Mouse (Mus musculus): ENCODE measurements around the gene Tpst2. TPM values are rescaled to one million over a fixed set of nuclear protein-coding genes. Genes with fewer than 3 reads are reported as not detected.

Gene Tpst2
- polyA plus RNA-seq, 1 experiment from 2014 or later: 32.3 TPM

GRCm38 (mm10) chr5:112355910-112356309, 79.4 kb downstream of the Tpst2 start, which contains the start of gene Gm6583:
TSS of gene Gm6583 (minus strand) at chr5:112356033.
- H3K9ac ChIP-seq (ENCODE audit: low read depth, low read length): no peak within 1 kb of the TSS
- no peak within 1 kb of the TSS for H3K4me2 ChIP-seq (replicated peaks; ENCODE audit: low read depth, low read length)
- H3K4me1 ChIP-seq (replicated peaks; ENCODE audit: control insufficient read depth, insufficient read depth, low read length): no peaks in the 10 kb centered on the region
- H3K9me3 ChIP-seq (ENCODE audit: control insufficient read depth, low read length): no peaks in the 10 kb centered on the region
- DNase-seq (ENCODE audit: low spot score): no peak
- H3K4me3 ChIP-seq (ENCODE audit: low read depth, low read length): no peak within 1 kb of the TSS
- no peak for ATAC-seq (ENCODE audit: low FRiP score)
- no peak within 1 kb of the TSS for H3K27ac ChIP-seq (ENCODE audit: low read depth, low read length)
- 63% methylated on average over 13 of the region's 13 CpGs for WGBS
- no peaks in the 10 kb centered on the region for H3K36me3 ChIP-seq (ENCODE audit: control insufficient read depth, insufficient read depth, low read length)
- H3K27me3 ChIP-seq (ENCODE audit: control insufficient read depth, insufficient read depth, low read length): no peaks in the 10 kb centered on the region

- Histone ChIP-seq H3K27ac (ENCODE audit: low read depth, low read length) (no peak overlapping the region), H3K9ac (ENCODE audit: low read depth, low read length) (no peak overlapping the region), H3K36me3 (ENCODE audit: control insufficient read depth, insufficient read depth, low read length) (no peaks in the 10 kb centered on the region), H3K4me2 (replicated peaks; ENCODE audit: low read depth, low read length) (no peak overlapping the region), H3K27me3 (ENCODE audit: control insufficient read depth, insufficient read depth, low read length) (no peaks in the 10 kb centered on the region), H3K4me3 (ENCODE audit: low read depth, low read length) (no peak overlapping the region), H3K9me3 (ENCODE audit: control insufficient read depth, low read length) (no peaks in the 10 kb centered on the region), H3K4me1 (replicated peaks; ENCODE audit: control insufficient read depth, insufficient read depth, low read length) (no peaks in the 10 kb centered on the region)
- no peak for ATAC-seq (ENCODE audit: low FRiP score)
- WGBS: 84% methylated on average over 9 of the region's 9 CpGs
- no peak for DNase-seq (ENCODE audit: low spot score)
Observed at GRCm38 (mm10) chr5:112356322-112356721, 79.8 kb downstream of the Tpst2 start.

GRCm38 (mm10) chr5:112359520-112359919, 83.0 kb downstream of the Tpst2 start:
- Histone ChIP-seq H3K27me3 (ENCODE audit: control insufficient read depth, insufficient read depth, low read length) (no peaks in the 10 kb centered on the region), H3K27ac (ENCODE audit: low read depth, low read length) (no peak overlapping the region), H3K4me3 (ENCODE audit: low read depth, low read length) (no peak overlapping the region), H3K4me2 (replicated peaks; ENCODE audit: low read depth, low read length) (no peak overlapping the region), H3K9me3 (ENCODE audit: control insufficient read depth, low read length) (no peaks in the 10 kb centered on the region), H3K36me3 (ENCODE audit: control insufficient read depth, insufficient read depth, low read length) (no peaks in the 10 kb centered on the region; the same call in 1 of the 2 replicates), H3K9ac (ENCODE audit: low read depth, low read length) (no peak overlapping the region), H3K4me1 (replicated peaks; ENCODE audit: control insufficient read depth, insufficient read depth, low read length) (no peaks in the 10 kb centered on the region)
- WGBS: 90% methylated on average over 4 of the region's 4 CpGs
- DNase-seq (ENCODE audit: low spot score) (no peak), ATAC-seq (ENCODE audit: low FRiP score) (no peak)

GRCm38 (mm10) chr5:112360077-112360476, 83.6 kb downstream of the Tpst2 start:
- DNase-seq (ENCODE audit: low spot score) (no peak), ATAC-seq (ENCODE audit: low FRiP score) (no peak)
- 95% methylated on average over 3 of the region's 3 CpGs for WGBS
- Histone ChIP-seq H3K27me3 (ENCODE audit: control insufficient read depth, insufficient read depth, low read length) (no peaks in the 10 kb centered on the region), H3K4me3 (ENCODE audit: low read depth, low read length) (no peak overlapping the region), H3K9me3 (ENCODE audit: control insufficient read depth, low read length) (no peaks in the 10 kb centered on the region), H3K36me3 (ENCODE audit: control insufficient read depth, insufficient read depth, low read length) (no peaks in the 10 kb centered on the region; the same call in 1 of the 2 replicates), H3K27ac (ENCODE audit: low read depth, low read length) (no peak overlapping the region), H3K9ac (ENCODE audit: low read depth, low read length) (no peak overlapping the region), H3K4me1 (replicated peaks; ENCODE audit: control insufficient read depth, insufficient read depth, low read length) (no peaks in the 10 kb centered on the region), H3K4me2 (replicated peaks; ENCODE audit: low read depth, low read length) (no peak overlapping the region)

GRCm38 (mm10) chr5:112364184-112364797, 87.8 kb downstream of the Tpst2 start:
- Histone ChIP-seq H3K4me2 (replicated peaks; ENCODE audit: low read depth, low read length) (no peak overlapping the region), H3K27me3 (ENCODE audit: control insufficient read depth, insufficient read depth, low read length) (no peaks in the 10 kb centered on the region), H3K9ac (ENCODE audit: low read depth, low read length) (no peak overlapping the region), H3K9me3 (ENCODE audit: control insufficient read depth, low read length) (no peaks in the 10 kb centered on the region), H3K4me1 (replicated peaks; ENCODE audit: control insufficient read depth, insufficient read depth, low read length) (no peaks in the 10 kb centered on the region), H3K36me3 (ENCODE audit: control insufficient read depth, insufficient read depth, low read length) (no peaks in the 10 kb centered on the region; the same call in 1 of the 2 replicates), H3K4me3 (ENCODE audit: low read depth, low read length) (no peak overlapping the region), H3K27ac (ENCODE audit: low read depth, low read length) (no peak overlapping the region)
- DNase-seq (ENCODE audit: low spot score): no peak
- no peak for ATAC-seq (ENCODE audit: low FRiP score)
- WGBS: 78% methylated on average over 10 of the region's 10 CpGs

Other genes starting within 250 kb of the Tpst2 start
- 1.4 and 1.9 TPM in 2 replicates for gene Cryba4, start 24.2 kb upstream of the Tpst2 start, polyA plus RNA-seq (2014; fragmentation: Nextera tagmentation; extraction: Ambion mirVana)
- 0.59 and 0.88 TPM in 2 replicates for gene Crybb1, start 20.9 kb upstream of the Tpst2 start, polyA plus RNA-seq (2014; fragmentation: Nextera tagmentation; extraction: Ambion mirVana)
- gene Tfip11, start 49.7 kb downstream of the Tpst2 start, polyA plus RNA-seq (2014; fragmentation: Nextera tagmentation; extraction: Ambion mirVana): 17.6 and 22.8 TPM in 2 replicates
- 49.8 and 50.5 TPM in 2 replicates for gene Srrd, start 66.3 kb downstream of the Tpst2 start, polyA plus RNA-seq (2014; fragmentation: Nextera tagmentation; extraction: Ambion mirVana)
- gene Hps4, start 66.4 kb downstream of the Tpst2 start, polyA plus RNA-seq (2014; fragmentation: Nextera tagmentation; extraction: Ambion mirVana): 29.8 and 30.0 TPM in 2 replicates
- gene Gm6583, start 79.3 kb downstream of the Tpst2 start, polyA plus RNA-seq (2014; fragmentation: Nextera tagmentation; extraction: Ambion mirVana): 0.13 and 0.26 TPM in 2 replicates
- gene Asphd2, start 118.2 kb downstream of the Tpst2 start, polyA plus RNA-seq (2014; fragmentation: Nextera tagmentation; extraction: Ambion mirVana): 26.0 and 41.6 TPM in 2 replicates
- 0.14 and 0.28 TPM in 2 replicates for gene Gm6588, start 172.7 kb downstream of the Tpst2 start, polyA plus RNA-seq (2014; fragmentation: Nextera tagmentation; extraction: Ambion mirVana)